Mouse (Mus musculus) limb, embryonic 10.5 days (tissue): ENCODE results near the gene Creb3. TPM values are rescaled to one million over a fixed set of nuclear protein-coding genes. Genes with fewer than 3 reads are reported as not detected.
"Not testable (repeated sequence)": the region's sequence is repeated elsewhere in the genome, so short reads cannot be mapped to it uniquely, and the experiment has no call there.

Experiments used
- DNase-seq: peaks from one replicate; pipeline ENCODE4 v3.0.0-alpha.2; 2017; ENCODE audit warnings: low spot score
- H3K27ac ChIP-seq: fragments of 300-500 bp; sonication (generic); 2 replicates; pipeline ENCODE4 v1.5.1; 2016; ENCODE audit warnings: mild to moderate bottlenecking
- H3K27me3 ChIP-seq: fragments of 300-500 bp; sonication (generic); 2 replicates; pipeline ENCODE4 v1.6.1; 2016; ENCODE audit warnings: low read depth, mild to moderate bottlenecking; ENCODE audit not compliant: poor library complexity, severe bottlenecking
- H3K36me3 ChIP-seq: fragments of 300-500 bp; sonication (generic); 2 replicates; pipeline ENCODE4 v1.6.1; 2016; ENCODE audit warnings: mild to moderate bottlenecking, moderate library complexity
- H3K4me1 ChIP-seq: fragments of 300-500 bp; sonication (generic); 2 replicates; pipeline ENCODE4 v1.6.1; 2016
- H3K4me3 ChIP-seq: fragments of 300-500 bp; sonication (generic); 2 replicates; pipeline ENCODE4 v1.5.1; 2016; ENCODE audit warnings: mild to moderate bottlenecking, moderate library complexity
- H3K9me3 ChIP-seq: fragments of 300-500 bp; sonication (generic); replicated peaks from 2 replicates; pipeline ENCODE4 v1.6.1; 2016; ENCODE audit warnings: mild to moderate bottlenecking
- WGBS: fragments of 180-500 bp; shearing (Covaris S2); methylation state at CpG from one replicate; pipeline ENCODE4 v1.1.7; 2016; 5-methylcytosine and 5-hydroxymethylcytosine counted together
- polyA plus RNA-seq: library from polyadenylated mRNA; unstranded; fragments of >200 nt; fragmentation: Nextera tagmentation; extraction: Ambion mirVana; gene quantifications from 2 replicates; pipeline ENCODE4 v1.2.1, GENCODE M21; 2016

Creb3 gene
- polyA plus RNA-seq, 1 experiment from 2014 or later, result 40.5 TPM

DNA sequence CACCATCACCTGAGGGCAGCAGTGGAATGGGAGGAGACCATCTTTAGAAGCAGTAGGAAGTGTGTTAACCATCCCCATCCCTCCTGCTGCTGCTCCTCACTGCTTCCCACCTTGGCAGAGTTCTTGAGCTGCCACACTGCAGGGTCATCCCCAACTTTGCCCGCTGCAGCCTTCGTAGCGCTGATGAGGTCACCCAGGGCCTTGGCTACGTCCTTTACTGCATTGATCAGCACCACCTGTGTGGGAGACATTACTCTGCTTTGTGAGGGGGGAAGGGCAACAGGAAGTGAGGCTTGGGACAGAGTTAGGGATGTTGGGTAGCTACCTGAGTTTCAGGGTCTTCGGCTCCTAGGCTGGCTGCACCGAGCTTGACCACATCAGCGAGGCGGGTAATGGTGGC lies 26.5 kb upstream of the Creb3 start:
- no peaks in the 10 kb centered on the region for H3K4me1 ChIP-seq
- no peaks in the 10 kb centered on the region for H3K27me3 ChIP-seq
- DNase-seq, result no peak
- H3K27ac ChIP-seq, result no peak overlapping the region
- H3K36me3 ChIP-seq, result peaks cover 98% of the 10 kb centered on the region
- no peak overlapping the region for H3K4me3 ChIP-seq
- 91% methylated on average over 8 of the region's 8 CpGs for WGBS
- H3K9me3 ChIP-seq, result no peaks in the 10 kb centered on the region

GRCm38 (mm10) chr4:43536031-43536430 lies 26.1 kb upstream of the Creb3 start:
- Histone ChIP-seq H3K4me3 (no peak overlapping the region), H3K27me3 (no peaks in the 10 kb centered on the region), H3K4me1 (no peaks in the 10 kb centered on the region), H3K9me3 (no peaks in the 10 kb centered on the region), H3K27ac (no peak overlapping the region), H3K36me3 (peaks cover 100% of the 10 kb centered on the region)
- 95% methylated on average over 9 of the region's 9 CpGs for WGBS
- no peak for DNase-seq

DNA sequence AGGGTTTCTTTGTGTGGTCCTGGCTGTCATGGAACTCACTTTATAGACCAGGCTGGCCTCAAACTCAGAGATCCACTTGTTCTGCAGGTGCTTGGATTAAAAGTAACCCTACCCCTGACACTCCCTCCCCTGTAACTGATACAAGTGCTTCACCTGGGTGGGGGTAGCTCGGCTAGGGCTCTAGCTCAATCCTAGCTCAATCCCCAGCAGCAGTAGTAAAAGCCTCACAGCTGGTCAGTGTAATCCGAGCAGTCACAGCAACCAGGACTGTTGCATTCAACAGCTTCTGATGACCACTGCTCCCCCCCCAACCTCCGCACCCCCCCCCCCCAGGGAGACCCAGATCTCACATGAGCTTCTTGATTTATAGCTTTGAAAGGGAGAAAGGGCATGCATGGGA lies 20.1 kb upstream of the Creb3 start:
- Histone ChIP-seq H3K27ac (no peak overlapping the region), H3K36me3 (peaks cover 99% of the 10 kb centered on the region), H3K27me3 (no peaks in the 10 kb centered on the region), H3K9me3 (no peaks in the 10 kb centered on the region), H3K4me3 (no peak overlapping the region), H3K4me1 (no peaks in the 10 kb centered on the region)
- 69% methylated on average over 3 of the region's 3 CpGs for WGBS
- DNase-seq, result no peak

- DNase-seq, result no peak
- Histone ChIP-seq H3K27ac (no peak overlapping the region), H3K9me3 (no peaks in the 10 kb centered on the region), H3K27me3 (no peaks in the 10 kb centered on the region), H3K4me3 (no peak overlapping the region), H3K4me1 (no peaks in the 10 kb centered on the region), H3K36me3 (peaks cover 100% of the 10 kb centered on the region)
- 94% methylated on average over 12 of the region's 12 CpGs for WGBS
Measured at GRCm38 (mm10) chr4:43546375-43547047, 15.6 kb upstream of the Creb3 start.

GRCm38 (mm10) chr4:43547160-43547559 lies 15.0 kb upstream of the Creb3 start:
- 94% methylated on average over 8 of the region's 8 CpGs for WGBS
- Histone ChIP-seq H3K36me3 (peaks cover 100% of the 10 kb centered on the region), H3K4me3 (no peak overlapping the region)

GRCm38 (mm10) chr4:43549055-43549454 lies 13.1 kb upstream of the Creb3 start:
- Histone ChIP-seq H3K4me3 (no peak overlapping the region), H3K27me3 (no peaks in the 10 kb centered on the region), H3K36me3 (peaks cover 100% of the 10 kb centered on the region), H3K4me1 (no peaks in the 10 kb centered on the region), H3K9me3 (no peaks in the 10 kb centered on the region), H3K27ac (no peak overlapping the region)
- WGBS, result 91% methylated on average over 12 of the region's 12 CpGs
- no peak for DNase-seq

More at GRCm38 (mm10) chr4:43547160-43547559, 15.0 kb upstream of the Creb3 start:
- H3K9me3 ChIP-seq, result no peaks in the 10 kb centered on the region
- no peak for DNase-seq
- H3K27ac ChIP-seq, result no peak overlapping the region
- no peaks in the 10 kb centered on the region for H3K4me1 ChIP-seq
- H3K27me3 ChIP-seq, result no peaks in the 10 kb centered on the region

DNA sequence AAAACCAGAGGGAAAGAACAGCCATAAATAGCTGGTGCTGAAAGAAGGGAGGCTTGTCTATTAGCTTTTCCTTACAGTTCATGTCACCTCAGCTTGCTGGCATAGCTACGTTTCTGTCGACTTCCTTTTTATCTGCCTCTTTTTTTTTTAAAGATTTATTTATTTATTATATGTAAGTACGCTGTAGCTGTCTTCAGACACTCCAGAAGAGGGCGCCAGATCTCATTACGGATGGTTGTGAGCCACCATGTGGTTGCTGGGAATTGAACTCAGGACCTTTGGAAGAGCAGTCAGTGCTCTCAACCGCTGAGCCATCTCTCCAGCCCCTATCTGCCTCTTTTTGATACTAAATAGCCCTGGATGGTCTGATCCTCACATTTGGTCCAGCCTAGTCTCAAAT lies 10.3 kb upstream of the Creb3 start:
- H3K27ac ChIP-seq, H3K4me3 ChIP-seq, DNase-seq, H3K27me3 ChIP-seq, H3K4me1 ChIP-seq, H3K9me3 ChIP-seq: not testable (repeated sequence)
- 86% methylated on average over 6 of the region's 6 CpGs for WGBS
- H3K36me3 ChIP-seq, result peaks cover 100% of the 10 kb centered on the region

DNA sequence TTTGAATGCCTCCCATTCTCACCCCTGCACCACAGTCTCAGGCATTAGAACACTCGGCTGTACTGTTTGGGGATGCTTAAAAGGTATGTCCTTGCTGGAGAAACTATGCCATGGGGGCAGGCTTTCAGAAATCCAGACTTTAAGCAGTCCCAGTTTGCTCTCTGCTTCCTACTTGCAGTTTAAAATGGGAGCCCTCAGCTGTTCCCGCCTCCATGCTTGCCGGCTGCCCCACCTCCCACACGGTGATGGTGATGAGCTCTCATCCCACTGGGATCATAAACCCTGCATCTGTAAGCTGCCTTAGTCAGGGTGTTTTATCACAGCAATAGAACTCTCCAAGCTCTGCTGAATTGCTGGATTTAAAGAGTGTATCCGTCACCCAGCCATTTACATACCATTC lies 9.7 kb upstream of the Creb3 start:
- no peak for DNase-seq
- Histone ChIP-seq H3K27me3 (no peaks in the 10 kb centered on the region), H3K4me3 (no peak overlapping the region), H3K36me3 (peaks cover 100% of the 10 kb centered on the region), H3K27ac (no peak overlapping the region), H3K4me1 (peaks cover 4% of the 10 kb centered on the region), H3K9me3 (no peaks in the 10 kb centered on the region)
- WGBS, result 93% methylated on average over 5 of the region's 5 CpGs

DNA sequence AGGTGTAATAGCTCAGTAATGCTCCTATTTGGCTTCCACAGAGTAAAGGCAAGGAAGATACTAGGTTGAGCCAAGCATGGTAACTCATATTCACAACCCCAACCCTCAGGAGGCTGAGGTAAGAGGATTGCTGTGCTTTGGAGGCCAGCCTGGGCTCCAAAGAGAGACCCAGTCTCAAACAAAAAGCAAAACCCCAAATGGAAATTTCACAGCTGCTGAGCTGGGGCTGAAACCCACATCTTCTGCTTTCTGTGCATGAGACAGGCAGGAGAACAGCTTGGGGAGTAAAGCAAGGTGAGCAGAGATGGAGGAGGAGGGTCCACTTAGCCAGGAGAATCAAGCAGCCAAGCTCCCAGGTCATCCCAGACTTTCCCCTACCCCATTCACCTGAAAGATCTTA lies 8.2 kb upstream of the Creb3 start:
- no peaks in the 10 kb centered on the region for H3K27me3 ChIP-seq
- no peaks in the 10 kb centered on the region for H3K9me3 ChIP-seq
- no peak overlapping the region for H3K4me3 ChIP-seq
- DNase-seq, result no peak
- H3K36me3 ChIP-seq, result peaks cover 93% of the 10 kb centered on the region
- peaks cover 18% of the 10 kb centered on the region for H3K4me1 ChIP-seq
- H3K27ac ChIP-seq, result no peak overlapping the region

GRCm38 (mm10) chr4:43555926-43556325 lies 6.2 kb upstream of the Creb3 start:
- Histone ChIP-seq H3K27ac (no peak overlapping the region), H3K9me3 (no peaks in the 10 kb centered on the region), H3K4me3 (no peak overlapping the region), H3K36me3 (peaks cover 75% of the 10 kb centered on the region), H3K27me3 (no peaks in the 10 kb centered on the region), H3K4me1 (peaks cover 38% of the 10 kb centered on the region)
- DNase-seq, result no peak
- 98% methylated on average over 7 of the region's 7 CpGs for WGBS

DNA sequence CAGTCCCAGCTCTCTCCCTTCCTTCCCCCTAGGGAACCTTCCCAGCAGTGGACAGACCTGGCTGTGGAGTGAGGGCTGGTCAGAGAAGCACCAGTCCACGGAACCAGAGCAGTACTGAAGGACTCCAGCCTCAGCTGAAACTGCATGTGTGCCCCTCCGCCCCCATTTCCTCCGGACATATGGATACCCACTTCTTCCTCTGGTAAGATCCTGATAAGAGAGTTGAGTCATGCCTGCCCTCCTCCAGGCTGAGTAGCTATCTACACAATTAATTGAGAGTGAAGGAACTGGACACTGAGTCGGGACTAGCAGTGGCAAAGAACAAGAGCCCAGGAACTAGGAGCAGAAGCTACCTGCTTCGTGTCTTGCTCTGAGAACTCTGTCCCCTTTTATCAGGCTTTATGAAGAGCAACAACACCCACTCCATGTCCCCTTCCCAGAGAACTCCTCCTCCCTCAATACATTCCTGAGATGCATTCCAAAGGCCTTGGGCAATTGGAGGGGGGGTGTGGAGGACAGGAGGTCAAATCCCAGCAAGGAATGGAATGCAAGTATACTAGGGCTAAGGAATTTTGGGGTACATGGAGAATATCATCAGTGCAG lies 4.0 kb upstream of the Creb3 start:
- no peaks in the 10 kb centered on the region for H3K9me3 ChIP-seq
- H3K4me1 ChIP-seq, result peaks cover 46% of the 10 kb centered on the region
- peak overlapping the region; percentile 25 for H3K4me3 ChIP-seq
- peaks cover 53% of the 10 kb centered on the region for H3K36me3 ChIP-seq
- H3K27ac ChIP-seq, result peak overlapping the region; percentile 73
- WGBS, result 31% methylated on average over 5 of the region's 5 CpGs
- DNase-seq, result no peak
- H3K27me3 ChIP-seq, result no peaks in the 10 kb centered on the region

GRCm38 (mm10) chr4:43558631-43559356 lies 3.3 kb upstream of the Creb3 start:
- no peaks in the 10 kb centered on the region for H3K9me3 ChIP-seq
- DNase-seq, result peak; percentile 64
- no peaks in the 10 kb centered on the region for H3K27me3 ChIP-seq
- WGBS, result 23% methylated on average over 13 of the region's 13 CpGs
- peak overlapping the region; percentile 73 for H3K27ac ChIP-seq
- peaks cover 52% of the 10 kb centered on the region for H3K4me1 ChIP-seq
- peak overlapping the region; percentile 25 for H3K4me3 ChIP-seq
- peaks cover 46% of the 10 kb centered on the region for H3K36me3 ChIP-seq

DNA sequence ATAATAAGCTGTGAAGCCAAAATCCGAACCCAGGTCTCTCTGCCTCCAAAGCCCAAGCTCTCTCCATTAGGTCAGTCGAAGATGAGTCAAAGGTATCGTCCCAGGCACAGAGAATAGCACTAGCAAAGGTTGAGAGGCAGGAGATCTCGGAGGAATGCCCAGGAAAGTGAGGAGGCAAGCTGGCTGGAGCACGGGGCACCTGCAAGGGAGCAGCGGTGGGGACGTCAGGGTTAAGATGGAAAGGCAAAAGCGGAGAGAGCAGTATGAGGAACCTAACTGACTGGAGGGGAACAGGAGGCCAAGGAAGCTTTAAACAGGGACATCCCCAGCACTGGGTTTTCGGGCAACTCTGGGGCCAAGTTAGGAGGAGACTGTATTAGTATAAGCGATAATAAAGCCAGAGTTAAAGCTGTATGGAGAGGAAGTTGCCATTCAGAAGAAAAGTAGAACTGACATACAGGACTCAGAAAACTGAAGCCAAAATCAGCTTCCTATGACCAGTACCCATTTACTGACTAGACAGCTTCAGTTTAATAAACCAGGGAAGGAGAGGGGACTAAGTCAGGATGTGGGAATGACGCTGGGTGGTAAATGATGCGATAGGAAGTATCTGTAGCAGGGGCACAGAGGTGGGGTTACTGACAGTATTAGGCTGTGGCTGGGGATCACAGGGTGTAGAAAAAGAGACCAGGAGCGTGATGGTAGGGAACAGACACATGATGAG lies 2.5 kb upstream of the Creb3 start:
- peaks cover 44% of the 10 kb centered on the region for H3K36me3 ChIP-seq
- H3K27me3 ChIP-seq, result no peaks in the 10 kb centered on the region
- DNase-seq, result no peak
- H3K4me3 ChIP-seq, result peak overlapping the region; percentile 70
- H3K27ac ChIP-seq, result peak overlapping the region; percentile 73; the same call in 1 of the 2 replicates
- 77% methylated on average over 13 of the region's 13 CpGs for WGBS
- H3K9me3 ChIP-seq, result no peaks in the 10 kb centered on the region
- H3K4me1 ChIP-seq, result peaks cover 52% of the 10 kb centered on the region
